Mouse (Mus musculus) stomach, embryonic 14.5 days (tissue): ENCODE measurements around the gene Casp6. TPM values are rescaled to one million over a fixed set of nuclear protein-coding genes. Genes with fewer than 3 reads are reported as not detected.

Source experiments
- ATAC-seq: fragments of 200-750 bp; cut with Nextera tagmentation; 2 replicates; pipeline ENCODE4 v1.8.0; 2017; ENCODE audit warnings: low read depth, moderate TSS enrichment; ENCODE audit not compliant: insufficient number of reproducible peaks, insufficient read depth, low FRiP score
- H3K27ac ChIP-seq: fragments of 300-500 bp; sonication (generic); 2 replicates; pipeline ENCODE4 v1.5.1; 2014; ENCODE audit warnings: mild to moderate bottlenecking, low read length, moderate library complexity, mixed read lengths
- H3K27me3 ChIP-seq: fragments of 300-500 bp; sonication (generic); 2 replicates; pipeline ENCODE4 v1.6.1; 2014; ENCODE audit warnings: low read length, control low read depth, mixed read lengths; ENCODE audit not compliant: control insufficient read depth, insufficient read depth
- H3K36me3 ChIP-seq: fragments of 300-500 bp; sonication (generic); 2 replicates; pipeline ENCODE4 v1.6.1; 2014; ENCODE audit warnings: mild to moderate bottlenecking, control low read depth, low read length, moderate library complexity, mixed read lengths; ENCODE audit not compliant: control insufficient read depth, insufficient read depth
- H3K4me1 ChIP-seq: fragments of 300-500 bp; sonication (generic); 2 replicates; pipeline ENCODE4 v1.6.1; 2014; ENCODE audit warnings: low read length, control low read depth, mixed read lengths; ENCODE audit not compliant: control insufficient read depth, insufficient read depth
- H3K4me2 ChIP-seq: fragments of 300-500 bp; sonication (generic); replicated peaks from 2 replicates; pipeline ENCODE4 v1.6.1; 2014; ENCODE audit warnings: low read depth, low read length, control low read depth
- H3K4me3 ChIP-seq: fragments of 300-500 bp; sonication (generic); 2 replicates; pipeline ENCODE4 v1.5.1; 2014; ENCODE audit warnings: low read depth, low read length, control low read depth
- H3K9ac ChIP-seq: fragments of 300-500 bp; sonication (generic); replicated peaks from 2 replicates; pipeline ENCODE4 v1.6.1; 2014; ENCODE audit warnings: low read depth, mild to moderate bottlenecking, control low read depth, low read length, moderate library complexity, mixed read lengths
- H3K9me3 ChIP-seq: fragments of 300-500 bp; sonication (generic); 2 replicates; pipeline ENCODE4 v1.6.1; 2016; ENCODE audit warnings: low read depth, low read length, control low read depth; ENCODE audit not compliant: control insufficient read depth
- WGBS: fragments of 180-500 bp; shearing (Covaris S2); extraction: QIAGEN DNeasy Blood & Tissue Kit; methylation state at CpG from one replicate; pipeline ENCODE4 v1.1.7; 2014; 5-methylcytosine and 5-hydroxymethylcytosine counted together
- polyA plus RNA-seq: library from polyadenylated mRNA; unstranded; fragments of >200 nt; fragmentation: Nextera tagmentation; extraction: Ambion mirVana; gene quantifications from 2 replicates; pipeline ENCODE4 v1.2.1, GENCODE M21; 2014

The Casp6 gene
- 98.6 and 112 TPM in 2 replicates for polyA plus RNA-seq

DNA sequence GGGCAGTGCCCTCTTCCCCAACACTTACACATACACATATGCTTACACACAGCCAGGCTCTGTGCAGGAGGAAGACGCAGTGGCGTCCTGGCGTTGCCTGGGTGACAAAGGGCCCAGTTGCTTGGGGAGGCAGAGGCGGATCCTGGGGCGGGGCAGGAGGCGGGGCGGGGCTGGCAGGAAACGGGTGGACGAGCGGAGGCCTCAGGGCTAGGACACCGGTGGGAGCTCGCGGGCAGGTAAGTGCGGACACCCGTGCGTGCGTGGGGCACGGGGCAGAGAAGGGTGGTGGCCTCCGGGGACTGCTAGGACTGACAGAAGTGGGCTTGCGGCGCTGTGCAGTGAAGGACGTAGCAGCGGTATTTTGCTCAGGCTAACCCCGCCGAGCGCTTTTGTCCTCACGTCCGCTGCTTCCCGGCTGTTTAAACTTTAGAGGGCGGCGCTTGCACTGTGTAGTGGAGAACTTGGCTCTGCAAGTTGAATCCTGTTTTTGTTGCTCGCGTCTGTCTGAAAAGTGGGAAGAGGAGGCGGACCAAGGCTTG lies at the start of gene Casp6:
TSS of gene Casp6 (plus strand) at position 155 of the 539 bp plus-strand sequence.
- no peaks in the 10 kb centered on the region for H3K27me3 ChIP-seq
- no peaks in the 10 kb centered on the region for H3K9me3 ChIP-seq
- peak within 1 kb of the TSS; percentile 71 for H3K4me2 ChIP-seq
- H3K36me3 ChIP-seq, result peaks cover 5% of the 10 kb centered on the region; the same call in 1 of the 2 replicates
- peaks cover 15% of the 10 kb centered on the region for H3K4me1 ChIP-seq
- WGBS, result 0% methylated on average over 34 of the region's 34 CpGs
- H3K4me3 ChIP-seq, result peak within 1 kb of the TSS; percentile 66
- ATAC-seq, result peak; percentile 95
- H3K27ac ChIP-seq, result peak within 1 kb of the TSS; percentile 82
- peak within 1 kb of the TSS; percentile 60 for H3K9ac ChIP-seq

DNA sequence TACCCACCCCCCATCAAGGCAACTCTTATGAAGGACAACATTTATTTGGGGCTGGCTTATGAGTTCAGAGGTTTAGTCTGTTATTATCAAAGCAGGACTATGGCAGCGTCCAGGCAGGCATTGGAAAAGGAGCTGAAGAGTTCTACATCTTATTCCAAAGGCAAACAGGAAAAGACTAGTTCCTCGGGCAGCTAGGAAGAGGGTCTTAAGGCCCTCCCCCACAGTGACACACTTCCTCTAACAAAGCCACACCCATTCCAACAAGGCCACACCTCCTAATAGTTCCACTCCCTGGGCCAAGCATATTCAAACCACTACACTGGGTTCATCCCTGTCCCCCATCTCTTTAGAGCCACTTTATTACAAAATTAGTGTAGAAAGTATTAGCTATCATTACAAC lies 38.6 kb upstream of the Casp6 start:
- Histone ChIP-seq H3K4me3 (no peak overlapping the region), H3K4me2 (no peak overlapping the region), H3K27ac (no peak overlapping the region), H3K27me3 (no peaks in the 10 kb centered on the region), H3K9ac (no peak overlapping the region), H3K4me1 (no peaks in the 10 kb centered on the region), H3K9me3 (peaks cover 3% of the 10 kb centered on the region; the same call in 1 of the 2 replicates), H3K36me3 (no peaks in the 10 kb centered on the region)
- ATAC-seq, result no peak
- 67% methylated on average over 2 of the region's 2 CpGs for WGBS

DNA sequence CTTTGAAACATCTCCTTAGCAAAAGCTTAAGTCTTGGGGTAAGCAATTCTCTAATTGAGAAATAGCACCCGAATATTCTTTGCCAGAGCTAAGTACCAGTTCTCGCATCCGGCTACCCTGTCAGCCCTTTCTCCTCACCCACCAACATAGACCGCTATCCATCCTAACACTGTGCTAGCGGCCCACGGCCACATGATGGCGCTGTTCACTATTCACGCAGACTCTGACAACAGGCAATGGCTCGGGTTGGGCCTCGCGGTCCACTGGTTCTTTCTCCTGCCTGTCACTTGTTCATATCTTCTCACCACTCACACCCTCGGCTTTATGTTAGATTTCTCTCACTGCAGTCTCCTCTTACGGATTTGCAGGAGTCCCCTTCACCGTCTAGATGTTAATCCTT lies 37.5 kb upstream of the Casp6 start:
- H3K4me2 ChIP-seq, result no peak overlapping the region
- peak; percentile 42; the same call in 1 of the 2 replicates for ATAC-seq
- no peaks in the 10 kb centered on the region for H3K4me1 ChIP-seq
- no peaks in the 10 kb centered on the region for H3K27me3 ChIP-seq
- peaks cover 3% of the 10 kb centered on the region; the same call in 1 of the 2 replicates for H3K9me3 ChIP-seq
- H3K36me3 ChIP-seq, result no peaks in the 10 kb centered on the region
- H3K27ac ChIP-seq, result no peak overlapping the region
- WGBS, result 54% methylated on average over 14 of the region's 14 CpGs
- no peak overlapping the region for H3K4me3 ChIP-seq
- H3K9ac ChIP-seq, result no peak overlapping the region

DNA sequence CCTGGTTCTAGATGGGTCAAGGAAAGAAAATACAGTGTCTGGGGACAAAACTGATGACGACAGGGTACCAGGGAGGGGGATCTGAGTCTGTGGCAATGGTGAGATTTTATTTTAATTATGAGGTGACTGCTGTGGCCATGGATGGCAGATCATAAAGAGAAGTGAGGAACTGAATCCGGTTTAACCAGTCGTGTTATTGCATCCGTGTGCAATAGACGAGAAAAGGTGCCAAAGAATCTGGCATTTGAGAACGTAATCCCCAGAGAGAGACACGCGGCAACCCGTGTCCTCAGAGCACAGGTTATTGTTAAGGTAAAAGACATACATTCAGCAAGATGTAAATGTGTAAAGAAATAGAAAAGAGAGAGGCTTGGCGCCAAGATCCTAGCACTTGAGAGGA lies 23.9 kb upstream of the Casp6 start:
- no peaks in the 10 kb centered on the region for H3K36me3 ChIP-seq
- H3K27me3 ChIP-seq, result no peaks in the 10 kb centered on the region
- no peak overlapping the region for H3K27ac ChIP-seq
- ATAC-seq, result no peak
- no peak overlapping the region for H3K9ac ChIP-seq
- 85% methylated on average over 10 of the region's 10 CpGs for WGBS
- no peak overlapping the region for H3K4me3 ChIP-seq
- no peaks in the 10 kb centered on the region for H3K9me3 ChIP-seq
- no peak overlapping the region for H3K4me2 ChIP-seq
- no peaks in the 10 kb centered on the region for H3K4me1 ChIP-seq

DNA sequence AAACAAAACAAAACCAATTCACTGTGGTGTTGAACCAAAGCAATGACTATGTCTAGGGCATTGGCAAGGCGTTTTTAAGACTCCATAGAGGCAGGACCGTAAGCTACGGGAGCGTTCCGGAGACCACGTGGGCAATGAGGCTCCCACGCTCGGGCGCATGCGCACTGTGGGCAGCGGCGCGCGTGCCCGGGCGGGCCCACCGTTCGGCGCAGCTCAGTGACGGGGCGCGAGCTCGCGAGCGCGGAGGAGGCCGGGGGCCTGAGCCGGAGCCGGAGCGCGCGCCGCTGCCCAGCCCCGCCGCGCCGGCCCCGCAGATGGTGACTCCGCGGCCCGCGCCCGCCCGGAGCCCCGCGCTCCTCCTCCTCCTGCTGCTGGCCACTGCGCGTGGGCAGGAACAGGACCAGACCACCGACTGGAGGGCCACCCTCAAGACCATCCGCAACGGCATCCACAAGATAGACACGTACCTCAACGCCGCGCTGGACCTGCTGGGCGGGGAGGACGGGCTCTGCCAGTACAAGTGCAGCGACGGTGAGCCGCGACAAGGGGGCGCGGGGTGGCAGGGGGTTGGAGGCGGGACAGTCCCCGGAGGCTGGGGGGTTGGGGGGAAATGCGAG lies 22.7 kb upstream of the Casp6 start, which contains the start of gene Pla2g12a:
TSS of gene Pla2g12a (plus strand) at position 202 of the 617 bp plus-strand sequence.
- no peaks in the 10 kb centered on the region for H3K9me3 ChIP-seq
- no peaks in the 10 kb centered on the region for H3K4me1 ChIP-seq
- H3K4me3 ChIP-seq, result peak within 1 kb of the TSS; percentile 56
- ATAC-seq, result peak; percentile 90
- H3K9ac ChIP-seq, result peak within 1 kb of the TSS; percentile 53; the same call in 1 of the 2 replicates
- H3K4me2 ChIP-seq, result peak within 1 kb of the TSS; percentile 84
- H3K36me3 ChIP-seq, result no peaks in the 10 kb centered on the region
- H3K27ac ChIP-seq, result peak within 1 kb of the TSS; percentile 56; the same call in 1 of the 2 replicates
- H3K27me3 ChIP-seq, result no peaks in the 10 kb centered on the region
- under 1% methylated on average over 52 of the region's 66 CpGs for WGBS

DNA sequence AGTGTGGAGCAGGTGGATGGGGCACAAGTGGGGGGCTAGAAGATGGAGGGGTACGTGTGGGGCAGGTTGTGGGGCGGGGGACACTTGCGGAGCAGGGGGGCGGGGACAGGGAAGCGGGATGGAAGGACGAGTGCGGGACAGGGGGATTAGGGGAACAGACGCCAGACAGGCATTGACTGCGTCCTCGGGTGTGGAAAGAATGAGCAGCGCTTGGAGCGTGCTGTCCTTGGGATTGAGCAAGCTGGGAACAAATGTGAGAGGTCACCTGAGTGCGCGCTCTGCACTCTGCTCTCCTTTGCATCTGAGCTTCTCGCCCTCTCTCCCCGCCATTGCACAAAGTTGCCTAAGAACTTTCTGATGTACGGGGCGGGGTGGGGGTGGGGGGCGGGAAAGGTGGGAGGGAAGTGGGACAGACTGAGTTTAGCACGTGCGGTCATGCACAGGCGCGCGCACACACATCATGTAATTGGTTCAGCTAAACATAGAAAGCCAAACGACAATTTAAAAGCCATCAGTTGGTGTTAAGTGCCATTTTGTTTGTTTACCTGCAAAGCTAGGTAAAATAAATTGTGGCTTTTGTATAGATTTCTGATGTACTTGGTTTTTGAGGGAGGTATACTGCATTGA lies 22.0 kb upstream of the Casp6 start:
- ATAC-seq, result peak; percentile 38
- Histone ChIP-seq H3K4me1 (no peaks in the 10 kb centered on the region), H3K27ac (peak overlapping the region; percentile 56; the same call in 1 of the 2 replicates), H3K4me2 (peak overlapping the region; percentile 84), H3K36me3 (no peaks in the 10 kb centered on the region), H3K4me3 (peak overlapping the region; percentile 56), H3K9ac (peak overlapping the region; percentile 53; the same call in 1 of the 2 replicates), H3K9me3 (no peaks in the 10 kb centered on the region), H3K27me3 (no peaks in the 10 kb centered on the region)
- under 1% methylated on average over 24 of the region's 25 CpGs for whole genome bisulfite sequencing

DNA sequence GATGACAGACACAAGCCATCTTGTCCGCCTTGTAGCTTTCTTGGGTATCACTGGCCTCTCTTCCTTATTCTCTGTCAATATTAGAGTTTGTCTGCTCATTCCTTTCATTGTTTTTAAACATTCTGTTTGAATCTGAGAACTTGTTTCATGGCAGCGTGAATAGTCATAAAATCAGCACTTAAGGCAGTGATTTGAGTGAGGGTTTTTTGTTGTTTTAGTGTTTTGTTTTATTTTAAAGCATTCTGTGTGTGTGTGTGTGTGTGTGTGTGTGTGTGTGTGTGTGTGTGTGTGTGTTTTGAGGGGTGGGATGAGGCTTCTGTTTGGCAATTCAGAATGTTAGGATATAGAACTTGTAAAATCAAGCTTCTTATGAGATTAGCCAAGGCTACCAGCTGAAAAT lies 21.3 kb upstream of the Casp6 start:
- 67% methylated on average over 2 of the region's 2 CpGs for WGBS
- no peaks in the 10 kb centered on the region for H3K27me3 ChIP-seq
- no peaks in the 10 kb centered on the region for H3K9me3 ChIP-seq
- H3K4me3 ChIP-seq, result peak overlapping the region; percentile 56; the same call in 1 of the 2 replicates
- no peak overlapping the region for H3K27ac ChIP-seq
- peak overlapping the region; percentile 84 for H3K4me2 ChIP-seq
- H3K4me1 ChIP-seq, result no peaks in the 10 kb centered on the region
- no peak for ATAC-seq
- H3K9ac ChIP-seq, result no peak overlapping the region
- no peaks in the 10 kb centered on the region for H3K36me3 ChIP-seq

DNA sequence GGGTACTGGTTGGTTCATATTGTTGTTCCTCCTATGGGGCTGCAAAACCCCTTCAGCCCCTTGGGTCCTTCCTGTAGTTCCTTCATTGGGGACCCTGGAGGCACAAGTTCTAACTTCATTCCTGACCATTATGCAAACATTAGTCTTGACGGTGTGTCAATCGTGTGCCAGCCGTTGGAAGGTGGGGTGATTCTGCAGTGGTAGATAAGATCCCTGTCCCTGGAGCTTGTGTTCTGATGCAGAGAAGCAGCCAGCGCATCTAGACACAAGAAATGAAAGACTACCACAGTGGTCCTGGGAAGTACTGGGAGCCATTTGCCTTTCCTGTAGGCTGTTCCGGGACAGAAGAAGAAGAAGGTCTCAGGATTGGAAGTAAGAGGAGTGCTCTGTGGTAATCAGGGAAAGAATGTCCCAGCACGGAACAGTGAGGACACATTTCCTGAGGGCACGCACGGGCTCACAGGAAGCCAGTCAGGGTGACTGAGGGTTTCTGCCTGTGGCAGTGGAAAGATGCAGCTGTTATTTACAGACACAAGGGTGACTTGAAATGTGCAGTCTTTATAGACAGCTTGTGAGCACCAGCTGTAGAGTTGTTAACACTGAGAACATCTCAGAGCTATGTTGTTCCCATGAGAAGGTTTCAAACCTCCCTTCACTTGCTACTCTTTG lies 20.2 kb upstream of the Casp6 start:
- H3K27ac ChIP-seq, result no peak overlapping the region
- no peak overlapping the region for H3K4me2 ChIP-seq
- H3K4me1 ChIP-seq, result no peaks in the 10 kb centered on the region
- WGBS, result 74% methylated on average over 8 of the region's 8 CpGs
- H3K9ac ChIP-seq, result no peak overlapping the region
- no peaks in the 10 kb centered on the region for H3K36me3 ChIP-seq
- no peak for ATAC-seq
- H3K4me3 ChIP-seq, result no peak overlapping the region
- no peaks in the 10 kb centered on the region for H3K27me3 ChIP-seq
- no peaks in the 10 kb centered on the region for H3K9me3 ChIP-seq
